Mouse (Mus musculus) midbrain, postnatal 0 days (tissue): Measurements from ENCODE around the gene Slc35g3. TPM values are rescaled to one million over a fixed set of nuclear protein-coding genes. Genes with fewer than 3 reads are reported as not detected.

Experiments used
- ATAC-seq: fragments of 200-750 bp; cut with Nextera tagmentation; 2 replicates; pipeline ENCODE4 v1.8.0; 2017; ENCODE audit warnings: moderate number of reproducible peaks, mild to moderate bottlenecking, moderate TSS enrichment, moderate library complexity; ENCODE audit not compliant: low FRiP score
- DNase-seq: peaks from one replicate; pipeline ENCODE4 v3.0.0-alpha.2; 2015; ENCODE audit warnings: low spot score
- H3K27ac ChIP-seq: fragments of 300-500 bp; sonication (generic); 2 replicates; pipeline ENCODE4 v1.5.1; 2014; ENCODE audit warnings: low read depth, mild to moderate bottlenecking, low read length, mixed read lengths
- H3K27me3 ChIP-seq: fragments of 300-500 bp; sonication (generic); 2 replicates; pipeline ENCODE4 v1.6.1; 2014; ENCODE audit warnings: low read length, control low read depth, mixed read lengths; ENCODE audit not compliant: insufficient read depth
- H3K36me3 ChIP-seq: fragments of 300-500 bp; sonication (generic); 2 replicates; pipeline ENCODE4 v1.6.1; 2014; ENCODE audit warnings: low read length, control low read depth, mixed read lengths; ENCODE audit not compliant: insufficient read depth
- H3K4me1 ChIP-seq: fragments of 300-500 bp; sonication (generic); 2 replicates; pipeline ENCODE4 v1.6.1; 2014; ENCODE audit warnings: mild to moderate bottlenecking, control low read depth, antibody characterized with exemption, low read length, mixed read lengths; ENCODE audit not compliant: insufficient read depth
- H3K4me2 ChIP-seq: fragments of 300-500 bp; sonication (generic); 2 replicates; pipeline ENCODE4 v1.6.1; 2014; ENCODE audit warnings: low read depth, mild to moderate bottlenecking, low read length, mixed read lengths; ENCODE audit not compliant: poor library complexity, severe bottlenecking
- H3K4me3 ChIP-seq: fragments of 300-500 bp; sonication (generic); 2 replicates; pipeline ENCODE4 v1.5.1; 2014; ENCODE audit warnings: low read depth, mild to moderate bottlenecking, low read length, moderate library complexity
- H3K9ac ChIP-seq: fragments of 300-500 bp; sonication (generic); replicated peaks from 2 replicates; pipeline ENCODE4 v1.6.1; 2014; ENCODE audit warnings: mild to moderate bottlenecking, low read length, moderate library complexity, mixed read lengths; ENCODE audit not compliant: poor library complexity, severe bottlenecking
- H3K9me3 ChIP-seq: fragments of 300-500 bp; sonication (generic); 2 replicates; pipeline ENCODE4 v1.6.1; 2016; ENCODE audit warnings: low read length, control low read depth
- CTCF ChIP-seq: IDR thresholded peaks from 2 replicates; pipeline ENCODE4 v1.5.1; 2016; ENCODE audit warnings: antibody characterized with exemption, mild to moderate bottlenecking
- WGBS: fragments of 180-500 bp; shearing (Covaris S2); extraction: QIAGEN DNeasy Blood & Tissue Kit; methylation state at CpG from one replicate; pipeline ENCODE4 v1.1.7; 2014; 5-methylcytosine and 5-hydroxymethylcytosine counted together
- polyA plus RNA-seq: library from polyadenylated mRNA; unstranded; fragments of >200 nt; fragmentation: Nextera tagmentation; extraction: Ambion mirVana; gene quantifications from 2 replicates; pipeline ENCODE4 v1.2.1, GENCODE M21; 2015
- total RNA-seq: library from RNA; depleted of rRNA; stranded (reverse); fragments of >200 nt; gene quantifications from 2 replicates; pipeline ENCODE4 v1.2.3, GENCODE M21; 2014

Gene Slc35g3
- total and polyA plus RNA-seq, 2 experiments from 2014 or later, result 0.23 TPM; not detected in 1

- Histone ChIP-seq H3K4me1 (no peaks in the 10 kb centered on the region), H3K9ac (no peak overlapping the region), H3K4me2 (no peak overlapping the region), H3K4me3 (no peak overlapping the region), H3K9me3 (no peaks in the 10 kb centered on the region), H3K27me3 (no peaks in the 10 kb centered on the region; the same call in 1 of the 2 replicates), H3K27ac (no peak overlapping the region), H3K36me3 (0 out of 2 replicates have a peak, but pooled peaks cover 6% of the 10 kb centered on the region)
- ATAC-seq, result no peak
- DNase-seq, result no peak
- no peak for TF ChIP-seq CTCF
- 64% methylated on average over 5 of the region's 5 CpGs for WGBS
Observed at GRCm38 (mm10) chr11:69793429-69793828, 31.7 kb upstream of the Slc35g3 start.

- Histone ChIP-seq H3K4me1 (no peaks in the 10 kb centered on the region), H3K27ac (no peak overlapping the region), H3K27me3 (no peaks in the 10 kb centered on the region), H3K4me2 (no peak overlapping the region), H3K4me3 (no peak overlapping the region), H3K9ac (no peak overlapping the region), H3K36me3 (no peaks in the 10 kb centered on the region), H3K9me3 (no peaks in the 10 kb centered on the region)
- ATAC-seq, result no peak
- WGBS, result 70% methylated on average over 5 of the region's 5 CpGs
- no peak for TF ChIP-seq CTCF
- DNase-seq, result no peak
Observed at GRCm38 (mm10) chr11:69791420-69791819, 29.7 kb upstream of the Slc35g3 start.

- DNase-seq (no peak), ATAC-seq (no peak)
- H3K4me3 ChIP-seq, result no peak overlapping the region
- WGBS, result 78% methylated on average over 5 of the region's 5 CpGs
- H3K36me3 ChIP-seq, result no peaks in the 10 kb centered on the region
- no peaks in the 10 kb centered on the region for H3K9me3 ChIP-seq
- H3K4me1 ChIP-seq, result no peaks in the 10 kb centered on the region
- no peak overlapping the region for H3K9ac ChIP-seq
- no peak for TF ChIP-seq CTCF
- H3K27me3 ChIP-seq, result no peaks in the 10 kb centered on the region
- H3K4me2 ChIP-seq, result no peak overlapping the region
- H3K27ac ChIP-seq, result no peak overlapping the region
Observed at GRCm38 (mm10) chr11:69789431-69789830, 27.7 kb upstream of the Slc35g3 start.

- no peak overlapping the region for H3K27ac ChIP-seq
- no peak overlapping the region for H3K9ac ChIP-seq
- H3K4me2 ChIP-seq, result no peak overlapping the region
- no peaks in the 10 kb centered on the region for H3K27me3 ChIP-seq
- no peak overlapping the region for H3K4me3 ChIP-seq
- DNase-seq (no peak), ATAC-seq (no peak)
- 74% methylated on average over 5 of the region's 5 CpGs for WGBS
- H3K36me3 ChIP-seq, result no peaks in the 10 kb centered on the region
- no peaks in the 10 kb centered on the region for H3K4me1 ChIP-seq
- TF ChIP-seq CTCF, result no peak
- H3K9me3 ChIP-seq, result no peaks in the 10 kb centered on the region
Observed at GRCm38 (mm10) chr11:69787306-69787705, 25.5 kb upstream of the Slc35g3 start.

- no peaks in the 10 kb centered on the region for H3K27me3 ChIP-seq
- DNase-seq (no peak), ATAC-seq (no peak)
- no peaks in the 10 kb centered on the region for H3K4me1 ChIP-seq
- H3K9ac ChIP-seq, result no peak overlapping the region
- no peaks in the 10 kb centered on the region for H3K36me3 ChIP-seq
- no peak overlapping the region for H3K4me2 ChIP-seq
- H3K27ac ChIP-seq, result no peak overlapping the region
- 47% methylated on average over 15 of the region's 15 CpGs for WGBS
- no peak overlapping the region for H3K4me3 ChIP-seq
- TF ChIP-seq CTCF, result no peak
- no peaks in the 10 kb centered on the region for H3K9me3 ChIP-seq
Observed at GRCm38 (mm10) chr11:69784793-69785272, 23.1 kb upstream of the Slc35g3 start.

- ATAC-seq (no peak), DNase-seq (no peak)
- 50% methylated on average over 4 of the region's 4 CpGs for WGBS
- no peak for TF ChIP-seq CTCF
- no peaks in the 10 kb centered on the region for H3K27me3 ChIP-seq
- H3K4me2 ChIP-seq, result no peak overlapping the region
- H3K27ac ChIP-seq, result no peak overlapping the region
- no peaks in the 10 kb centered on the region for H3K4me1 ChIP-seq
- H3K4me3 ChIP-seq, result no peak overlapping the region
- no peaks in the 10 kb centered on the region for H3K9me3 ChIP-seq
- peaks cover 7% of the 10 kb centered on the region; the same call in 1 of the 2 replicates for H3K36me3 ChIP-seq
- H3K9ac ChIP-seq, result no peak overlapping the region
Observed at GRCm38 (mm10) chr11:69781828-69782227, 20.1 kb upstream of the Slc35g3 start.
